Mouse (Mus musculus): ENCODE data around the gene Abhd17b. TPM values are rescaled to one million over a fixed set of nuclear protein-coding genes. Genes with fewer than 3 reads are reported as not detected.
"Not testable (repeated sequence)": the region's sequence is repeated elsewhere in the genome, so short reads cannot be mapped to it uniquely, and the experiment has no call there.

The Abhd17b gene
- 47.5 and 60.2 TPM in 2 replicates for total RNA-seq (2017)

DNA sequence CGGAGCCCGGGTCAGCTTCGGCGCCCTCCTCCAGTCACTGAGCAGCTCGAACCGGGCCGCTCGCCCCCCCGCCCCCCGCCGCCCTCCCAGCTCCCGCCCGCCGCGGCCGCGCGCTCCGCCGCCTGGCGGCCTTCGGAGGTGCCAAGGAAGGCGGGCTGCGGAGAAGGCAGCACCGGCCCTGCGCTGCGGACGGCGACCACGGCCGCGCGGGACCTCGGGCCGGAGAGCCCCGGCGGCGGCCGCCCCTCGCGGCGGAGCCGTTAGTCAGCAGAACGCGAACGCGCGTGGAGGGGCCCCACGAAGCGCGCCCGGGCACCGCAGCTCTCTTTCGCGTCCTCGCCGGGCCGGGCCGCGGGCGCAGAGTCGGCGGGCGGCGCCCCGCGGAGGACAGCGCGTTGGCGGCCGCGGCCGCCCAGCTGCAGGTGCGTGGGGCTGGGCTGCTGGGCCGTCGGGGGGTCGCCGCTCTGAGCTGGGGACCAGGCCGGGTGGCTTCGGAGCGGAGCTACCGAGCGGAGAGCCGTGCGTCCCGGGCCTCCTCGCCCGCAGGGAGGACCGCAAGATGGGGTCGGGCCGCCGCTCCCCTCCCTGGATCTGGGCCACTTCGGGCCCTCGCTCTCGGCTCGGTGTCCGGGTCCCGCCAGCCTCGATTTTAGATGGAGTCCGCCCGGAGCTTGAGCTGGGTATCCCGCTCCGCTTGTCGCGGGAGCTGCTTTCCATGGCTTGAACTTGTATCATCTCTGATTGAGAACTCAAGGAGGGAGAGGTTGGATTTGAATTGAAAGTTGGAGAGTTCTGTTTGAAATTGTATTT lies at the start of gene Abhd17b:
Gene Abhd17b, plus strand, starts transcription at position 14 of the 810 bp plus-strand sequence.
- ATAC-seq (replicated peaks; ENCODE audit: low read depth, poor library complexity, severe bottlenecking), result no peak

DNA sequence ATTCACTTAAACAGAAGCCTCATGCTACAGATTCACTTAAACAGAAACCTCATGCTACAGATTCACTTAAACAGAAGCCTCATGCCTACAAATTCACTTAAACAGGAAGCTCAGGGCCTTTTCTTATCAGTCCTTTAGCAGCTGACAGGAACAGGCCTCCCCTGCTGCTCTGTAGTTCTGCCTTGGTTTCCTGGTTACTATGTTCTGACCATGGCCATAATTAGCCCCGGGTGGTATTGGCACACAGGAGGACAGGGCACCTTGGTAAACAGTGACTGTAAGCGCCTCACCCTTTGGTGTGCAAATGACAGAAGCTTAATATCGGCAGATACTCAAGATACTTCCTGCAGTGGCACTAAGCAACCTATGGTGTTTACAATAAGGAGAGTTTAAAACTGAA lies 49.1 kb upstream of the Abhd17b start:
- ATAC-seq (replicated peaks; ENCODE audit: low read depth, poor library complexity, severe bottlenecking), result peak; percentile 89

DNA sequence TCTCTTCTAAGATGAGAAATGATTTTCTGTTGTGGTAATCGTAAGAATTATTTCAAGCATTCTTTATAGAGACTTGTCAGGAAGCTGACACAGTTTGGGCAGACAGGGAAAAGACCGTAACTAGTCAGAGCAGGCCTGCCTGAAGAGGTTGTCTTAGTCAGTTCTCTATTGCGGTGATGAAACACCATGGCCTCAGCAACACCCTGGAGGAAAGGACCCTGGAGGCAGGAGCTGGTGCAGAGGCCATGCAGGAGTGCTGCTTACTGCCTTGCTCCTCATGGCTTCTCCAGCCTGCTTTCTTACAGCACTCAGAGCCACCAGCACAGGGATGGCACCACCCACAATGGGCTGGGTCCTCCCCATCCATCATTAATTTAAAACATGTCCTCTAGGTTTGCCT lies 47.7 kb upstream of the Abhd17b start:
- ATAC-seq (replicated peaks; ENCODE audit: low read depth, poor library complexity, severe bottlenecking), result 0 out of 2 replicates have a peak, but pooled peaks have one; percentile 19

DNA sequence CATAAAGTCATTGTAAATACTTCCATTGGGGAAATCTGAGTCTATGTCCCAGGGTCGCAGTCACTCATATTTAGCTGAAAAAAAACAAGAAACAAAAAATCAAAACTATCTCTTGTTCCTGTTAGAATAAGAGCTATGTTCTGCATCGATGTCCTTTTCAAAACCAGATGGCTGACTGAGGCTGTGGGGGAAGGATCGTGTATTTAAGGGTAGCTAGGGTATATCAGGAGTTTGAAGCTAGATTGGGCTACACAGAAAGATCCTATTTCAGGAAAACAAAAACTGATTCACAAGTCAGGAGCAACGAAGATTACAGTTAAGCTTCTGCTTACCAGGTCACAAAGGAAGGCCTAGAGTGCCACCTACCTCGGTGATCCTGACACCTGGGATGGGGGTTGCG lies 42.7 kb upstream of the Abhd17b start:
- no peak for ATAC-seq (replicated peaks; ENCODE audit: low read depth, poor library complexity, severe bottlenecking)

DNA sequence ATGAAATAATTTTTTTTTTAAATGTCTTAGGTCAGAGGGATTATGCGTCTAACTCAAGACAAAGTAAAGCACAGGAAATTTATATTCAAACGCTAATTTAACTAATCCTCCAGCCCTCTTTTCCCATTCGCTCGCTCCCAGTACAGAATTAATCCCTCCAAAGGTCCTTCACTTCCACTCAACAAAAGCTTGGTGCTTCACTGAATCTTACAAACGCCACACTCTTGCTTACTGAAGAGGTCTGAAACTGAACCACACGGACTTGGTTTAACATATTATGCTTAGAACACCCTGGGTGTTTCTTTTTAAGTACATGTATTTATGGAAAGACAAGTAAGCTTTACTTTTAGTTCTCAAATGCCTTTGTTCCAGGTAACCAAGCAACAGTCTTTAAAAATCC lies 41.7 kb upstream of the Abhd17b start:
- no peak for ATAC-seq (replicated peaks; ENCODE audit: low read depth, poor library complexity, severe bottlenecking)

DNA sequence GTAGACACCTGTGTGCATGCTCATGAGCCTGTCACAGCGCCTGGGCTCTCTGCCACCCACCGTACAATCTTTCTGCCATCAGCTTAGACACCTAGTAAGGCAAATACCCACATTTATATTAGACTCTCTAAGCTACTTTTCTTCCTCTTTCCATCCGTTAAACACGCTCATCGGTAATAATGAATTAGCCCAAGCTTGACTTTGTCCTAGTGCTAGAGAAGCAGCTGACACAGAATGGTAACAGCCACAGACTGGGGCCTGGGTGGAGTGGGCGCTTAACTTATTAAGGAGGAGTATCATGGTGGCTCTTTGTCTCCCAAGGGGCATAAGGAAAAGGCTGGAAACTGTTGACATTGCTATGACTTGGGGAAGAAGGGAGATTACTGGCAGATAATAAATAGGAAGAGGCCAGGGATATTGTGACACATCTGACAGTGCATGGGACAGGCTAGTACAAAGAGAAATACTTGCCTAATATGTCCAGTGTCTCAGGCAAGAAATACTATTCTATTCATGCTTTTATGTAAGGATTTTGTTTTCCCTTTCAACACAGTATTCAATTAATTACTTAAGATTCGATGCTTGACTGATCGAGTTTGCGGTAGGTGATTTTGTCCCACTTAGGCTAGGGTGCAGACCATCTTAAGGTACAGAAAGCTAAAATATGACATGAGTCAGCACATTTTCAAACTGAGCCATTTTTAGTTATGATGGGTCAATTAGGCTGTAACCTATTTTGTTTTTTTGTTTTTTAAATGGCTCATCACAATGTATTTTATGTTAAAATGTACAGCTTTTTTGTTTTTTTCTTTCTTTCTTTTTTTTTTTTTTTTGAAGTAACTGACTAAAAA lies 41.0 kb upstream of the Abhd17b start:
- ATAC-seq (replicated peaks; ENCODE audit: low read depth, poor library complexity, severe bottlenecking), result peak; percentile 64

DNA sequence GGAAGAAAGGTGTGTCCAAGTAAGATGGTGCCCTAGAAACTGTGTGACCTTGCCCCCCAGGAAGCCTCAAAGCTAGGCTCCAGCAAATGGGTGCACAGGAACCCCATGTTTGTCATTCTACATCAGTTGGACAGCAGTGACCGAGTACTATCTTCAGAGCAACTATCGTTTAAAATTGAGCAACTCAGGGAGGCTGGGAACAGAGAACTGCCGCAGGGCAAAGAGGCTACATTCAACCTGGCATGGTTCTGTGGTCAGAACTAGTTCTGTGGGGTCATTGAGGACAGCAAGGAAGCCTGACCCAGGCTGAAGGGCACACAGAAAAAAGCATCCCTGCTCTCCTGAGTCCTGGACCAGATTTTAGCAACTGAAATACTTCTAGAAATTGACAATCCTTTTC lies 37.2 kb upstream of the Abhd17b start:
- no peak for ATAC-seq (replicated peaks; ENCODE audit: low read depth, poor library complexity, severe bottlenecking)

DNA sequence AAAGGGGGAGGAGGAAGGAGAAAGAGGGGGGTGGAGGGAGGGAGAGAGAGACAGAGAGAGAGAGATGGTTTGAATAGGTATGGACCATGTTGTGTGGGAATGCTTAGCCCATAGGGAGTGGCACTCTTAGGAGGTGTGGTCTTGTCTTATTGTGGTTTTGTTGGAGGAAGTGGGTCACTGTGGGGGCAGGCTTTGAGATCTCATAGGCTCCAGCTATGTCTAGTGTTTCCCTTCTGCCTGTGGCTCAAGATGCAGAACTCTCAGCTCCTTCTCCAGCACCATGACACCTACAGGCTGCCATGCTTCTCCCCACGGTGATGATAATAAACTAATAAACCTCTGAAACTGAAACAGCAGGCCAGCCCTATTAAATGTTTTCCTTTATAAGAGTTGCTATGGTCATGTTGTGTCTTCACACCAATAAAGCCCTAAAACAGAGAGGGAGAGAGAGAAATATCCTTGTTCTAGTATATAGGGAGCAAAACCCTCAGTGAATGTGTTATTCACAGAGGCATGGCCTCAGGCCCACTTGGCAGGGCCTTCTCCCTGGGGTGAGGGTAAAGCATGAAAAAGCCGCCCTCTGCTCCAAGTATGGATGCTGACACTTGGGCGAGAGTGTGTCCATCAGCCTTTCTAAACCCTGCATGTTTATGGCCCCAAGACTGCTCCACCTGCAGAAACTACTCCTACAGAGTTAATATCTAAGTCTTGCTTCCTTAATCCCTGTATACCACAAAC lies 29.4 kb upstream of the Abhd17b start:
- ATAC-seq (replicated peaks; ENCODE audit: low read depth, poor library complexity, severe bottlenecking), result peak; percentile 96

DNA sequence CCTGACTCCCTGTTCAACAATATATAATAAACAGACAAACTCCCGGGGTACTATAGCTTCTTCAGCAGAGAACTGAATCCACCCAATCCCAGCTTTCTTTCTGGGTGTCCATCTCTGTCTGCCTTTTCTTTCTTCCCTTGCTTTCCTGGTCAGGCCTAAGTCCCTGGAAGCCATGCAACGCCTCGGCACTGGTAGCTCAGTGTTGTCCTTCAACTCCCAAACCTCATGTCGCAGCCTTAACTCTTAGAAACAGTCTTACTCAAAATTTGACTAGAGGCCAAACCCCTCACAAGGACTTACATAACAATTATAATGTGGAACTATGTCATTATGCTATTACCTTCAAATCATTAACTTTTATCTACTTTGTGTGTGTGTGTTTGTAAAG lies 28.8 kb upstream of the Abhd17b start:
- ATAC-seq (replicated peaks; ENCODE audit: low read depth, poor library complexity, severe bottlenecking), result no peak

DNA sequence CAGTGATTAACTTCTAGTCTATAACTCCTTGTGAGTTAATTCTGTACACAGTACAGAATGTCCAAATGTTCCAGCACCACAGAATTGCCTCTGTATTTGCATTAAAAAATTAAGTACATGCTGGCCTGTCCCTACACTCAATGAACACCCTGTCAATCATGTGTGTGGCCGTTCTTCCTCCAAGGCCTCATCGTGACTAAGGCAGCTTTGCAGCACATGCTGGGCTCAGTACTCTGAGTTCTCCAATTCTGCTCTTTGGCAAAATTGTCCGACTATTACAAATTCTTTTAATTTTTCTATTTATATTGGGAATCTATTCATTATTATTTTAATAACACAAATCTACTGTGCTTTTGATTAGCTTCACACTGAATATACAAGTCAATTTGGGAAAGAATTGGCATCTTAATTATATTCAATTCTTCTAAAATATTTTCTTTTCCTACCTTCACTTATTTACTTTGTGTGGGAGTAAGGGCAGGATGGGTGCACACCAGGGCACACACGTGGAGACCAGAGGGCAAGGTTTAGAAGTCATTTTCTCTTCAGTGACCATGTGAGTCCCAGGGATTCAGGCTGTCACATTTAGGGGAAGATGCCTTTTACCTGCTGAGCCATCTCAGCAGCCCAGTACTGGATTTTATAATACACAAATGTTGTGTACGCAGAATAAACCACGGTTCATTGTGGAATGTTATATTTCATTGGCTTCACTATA lies 26.6 kb upstream of the Abhd17b start:
- no peak for ATAC-seq (replicated peaks; ENCODE audit: low read depth, poor library complexity, severe bottlenecking)

DNA sequence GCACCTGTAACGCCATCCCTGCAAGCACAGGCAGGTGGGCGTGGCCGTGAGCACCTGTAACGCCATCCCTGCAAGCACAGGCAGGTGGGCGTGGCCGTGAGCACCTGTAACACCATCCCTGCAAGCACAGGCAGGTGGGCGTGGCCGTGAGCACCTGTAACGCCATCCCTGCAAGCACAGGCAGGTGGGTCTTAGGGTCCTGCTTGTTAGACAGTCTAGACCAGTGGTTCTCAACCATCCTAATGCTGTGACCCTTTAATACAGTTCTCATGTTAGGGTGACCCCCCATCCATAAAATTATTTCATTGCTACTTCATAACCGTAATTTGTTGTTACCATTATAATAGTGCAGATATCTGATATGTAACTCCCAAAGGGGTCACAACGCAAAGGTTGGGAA lies 24.5 kb upstream of the Abhd17b start:
- ATAC-seq (replicated peaks; ENCODE audit: low read depth, poor library complexity, severe bottlenecking), result not testable (repeated sequence)

DNA sequence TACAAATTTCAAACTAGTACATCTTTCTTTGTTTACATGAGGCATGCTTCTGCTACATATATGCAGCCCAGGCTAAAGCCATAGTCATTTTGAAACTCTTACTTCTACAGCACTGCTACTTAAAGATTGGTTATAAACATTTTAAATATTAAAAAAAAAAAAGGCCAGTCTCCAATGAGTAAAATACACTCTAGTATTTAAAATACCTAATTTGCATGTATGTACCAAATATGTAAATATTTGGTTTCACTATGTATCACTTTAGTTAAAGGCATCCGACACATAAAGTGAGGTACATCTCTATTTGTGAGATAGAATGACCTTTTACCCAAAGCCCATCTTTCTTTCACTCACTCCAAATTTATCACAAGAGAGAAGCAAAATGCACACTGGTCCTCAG lies 24.0 kb upstream of the Abhd17b start:
- no peak for ATAC-seq (replicated peaks; ENCODE audit: low read depth, poor library complexity, severe bottlenecking)

DNA sequence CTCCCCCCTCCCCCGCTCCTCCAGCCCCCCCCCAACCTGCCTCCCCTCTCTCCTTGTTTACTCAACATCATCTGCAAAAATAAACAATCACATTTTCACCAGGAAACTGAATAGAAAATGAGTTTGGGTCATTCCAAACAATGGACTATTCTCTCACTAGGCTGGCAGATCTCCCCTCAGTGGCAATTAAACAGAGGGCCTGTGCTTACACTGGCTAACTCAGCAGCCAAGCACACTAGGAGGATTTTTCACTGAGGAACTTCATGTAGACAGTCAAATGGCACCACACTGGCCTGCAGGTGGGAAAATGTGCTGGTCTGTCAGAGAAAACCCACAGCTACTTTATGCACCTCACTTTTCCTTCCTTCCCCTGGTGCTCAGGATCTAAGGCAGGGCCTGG lies 23.5 kb upstream of the Abhd17b start:
- no peak for ATAC-seq (replicated peaks; ENCODE audit: low read depth, poor library complexity, severe bottlenecking)

DNA sequence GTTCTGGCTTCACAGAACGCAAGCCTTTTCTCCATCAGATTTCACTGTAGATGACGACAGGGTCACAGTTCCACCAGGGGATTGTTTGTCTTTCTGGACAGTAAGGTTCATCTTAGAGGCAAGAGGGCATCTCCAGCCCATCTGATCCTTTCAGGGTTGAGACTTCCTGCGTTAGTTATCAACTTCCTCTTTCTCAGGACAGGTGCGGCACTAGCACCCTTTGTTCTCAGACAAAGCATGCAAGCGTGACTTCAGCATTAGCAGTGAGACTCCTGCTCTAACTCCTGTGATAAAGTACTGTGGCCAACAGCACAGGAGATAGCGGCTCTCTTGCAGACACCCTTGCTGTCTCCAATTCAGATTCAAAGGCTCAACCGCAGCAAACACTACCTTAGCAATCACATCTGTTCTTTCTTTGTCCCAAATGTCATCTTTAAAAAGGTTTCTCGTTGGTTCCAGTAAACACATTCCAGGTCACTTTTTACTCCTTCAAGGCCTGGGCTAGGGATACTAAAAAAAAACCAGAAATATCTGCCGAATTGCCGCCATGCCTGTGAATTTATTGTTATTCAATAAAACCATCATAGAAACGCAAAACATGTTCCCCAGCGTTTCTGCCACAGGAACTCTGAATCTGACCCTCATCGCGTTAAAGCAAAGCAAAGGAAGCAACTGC lies 22.2 kb upstream of the Abhd17b start:
- peak; percentile 88 for ATAC-seq (replicated peaks; ENCODE audit: low read depth, poor library complexity, severe bottlenecking)

DNA sequence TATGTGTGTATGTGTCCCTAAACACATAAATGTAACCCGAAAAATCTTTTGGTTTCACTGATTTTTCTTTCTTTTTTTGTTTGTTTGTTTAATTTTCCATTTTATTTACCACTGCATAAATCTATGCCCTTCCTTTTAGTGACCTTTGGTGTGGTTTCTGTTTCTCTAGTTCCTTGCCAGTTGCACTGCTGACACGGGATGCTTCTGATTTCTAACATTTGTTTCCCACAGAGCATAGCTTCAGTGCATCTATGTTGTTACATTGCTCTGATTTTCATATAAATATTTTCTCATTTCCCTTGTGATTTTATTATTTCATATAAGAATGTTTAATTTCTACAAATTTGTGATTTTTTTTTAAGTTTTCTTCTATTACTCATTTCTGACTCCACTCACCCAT lies 17.6 kb upstream of the Abhd17b start:
- ATAC-seq (replicated peaks; ENCODE audit: low read depth, poor library complexity, severe bottlenecking), result no peak

DNA sequence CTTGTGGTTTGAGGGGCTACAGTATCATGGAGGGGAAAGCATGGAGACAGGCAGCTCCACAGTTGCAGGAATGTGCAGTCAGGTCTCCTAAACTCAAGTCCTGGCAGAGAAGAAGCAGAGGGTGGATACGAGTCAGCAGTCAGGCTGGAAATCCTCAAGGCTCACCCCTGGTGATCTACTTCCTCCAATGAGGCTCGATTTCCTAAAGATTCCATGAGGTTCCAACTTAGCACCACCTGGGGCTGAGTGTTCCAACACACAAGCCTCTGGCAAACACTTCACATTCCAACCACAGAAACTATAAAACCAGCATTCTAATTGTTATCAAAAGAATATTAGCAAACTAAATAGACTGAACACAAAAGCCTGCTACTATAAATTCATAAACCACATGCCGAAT lies 16.1 kb upstream of the Abhd17b start:
- ATAC-seq (replicated peaks; ENCODE audit: low read depth, poor library complexity, severe bottlenecking), result no peak

DNA sequence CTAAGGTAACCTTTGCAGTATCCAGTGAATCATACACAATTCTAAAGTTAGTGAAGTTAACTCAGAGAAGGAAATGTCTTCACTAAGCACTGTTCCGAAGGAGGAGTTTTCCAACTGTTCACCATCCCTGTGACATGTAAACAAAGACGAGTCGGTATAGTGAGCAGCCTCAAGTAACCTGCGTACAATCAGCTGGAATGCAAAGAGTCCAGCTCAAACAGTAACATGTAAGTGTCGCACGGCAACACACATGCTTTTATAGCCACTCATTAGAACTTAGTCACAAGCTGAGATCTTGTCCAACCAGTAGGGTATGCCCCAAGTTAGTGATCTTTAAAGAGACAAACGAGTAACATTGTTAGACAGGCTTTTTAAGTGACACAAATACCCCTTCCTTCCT lies 15.3 kb upstream of the Abhd17b start:
- no peak for ATAC-seq (replicated peaks; ENCODE audit: low read depth, poor library complexity, severe bottlenecking)

DNA sequence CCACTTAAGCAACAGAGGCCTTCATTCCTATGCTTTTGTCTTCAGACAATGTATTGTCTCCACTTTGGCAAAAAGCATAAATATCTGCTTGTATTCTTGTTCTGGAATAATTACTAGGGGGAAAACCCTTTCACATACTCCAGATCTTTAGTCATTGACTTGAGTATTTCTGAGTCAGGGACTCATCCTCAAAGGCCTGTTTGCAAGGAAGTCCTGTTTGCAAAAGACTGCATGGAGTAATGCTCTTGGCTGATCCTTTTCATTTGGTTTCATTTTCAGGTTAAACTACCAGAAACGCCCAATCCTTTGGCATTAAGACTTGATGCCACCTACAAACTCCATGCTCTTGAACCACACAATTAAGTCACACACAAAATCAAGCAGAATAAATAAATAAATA lies 9.1 kb upstream of the Abhd17b start:
- ATAC-seq (replicated peaks; ENCODE audit: low read depth, poor library complexity, severe bottlenecking), result no peak

DNA sequence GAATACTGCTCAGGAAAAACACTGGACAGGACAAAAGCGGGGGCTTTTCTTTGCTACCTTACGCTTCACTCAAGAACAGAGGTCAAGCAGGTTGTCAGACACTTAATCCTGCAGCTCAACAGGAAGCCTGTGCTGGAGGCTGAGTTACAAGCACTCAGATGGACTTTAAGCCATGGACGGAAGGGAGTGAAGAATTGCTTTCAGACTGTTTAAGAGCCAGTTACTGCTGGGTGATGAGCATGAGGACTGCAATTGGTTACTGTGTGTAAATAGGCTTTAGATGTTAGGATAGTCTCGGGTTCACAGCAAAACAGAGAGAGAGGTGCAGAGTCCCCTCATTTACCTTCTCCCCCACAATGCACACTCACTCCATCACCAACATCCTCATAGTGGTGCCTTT lies 7.7 kb upstream of the Abhd17b start:
- no peak for ATAC-seq (replicated peaks; ENCODE audit: low read depth, poor library complexity, severe bottlenecking)

DNA sequence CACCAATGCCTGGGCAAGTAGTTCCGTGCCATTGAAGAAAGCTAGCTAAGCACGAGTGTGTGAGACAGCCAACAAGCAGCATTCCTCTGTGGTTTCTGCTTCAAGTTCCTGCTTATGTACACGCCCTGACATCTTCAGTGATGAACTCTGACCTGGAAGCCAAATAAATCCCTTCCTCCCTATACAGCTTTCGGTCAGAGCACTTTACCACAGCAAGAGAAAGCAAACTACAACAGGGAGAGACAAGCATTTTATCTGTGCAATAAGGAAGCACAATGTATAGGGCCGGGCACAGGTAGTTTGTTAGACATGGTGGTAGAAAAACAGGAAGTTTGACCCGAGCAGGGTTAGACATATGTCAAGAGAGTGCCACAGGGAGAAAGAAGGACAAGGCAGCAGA lies 6.8 kb upstream of the Abhd17b start:
- ATAC-seq (replicated peaks; ENCODE audit: low read depth, poor library complexity, severe bottlenecking), result peak; percentile 53
